Mouse (Mus musculus) liver, postnatal 0 days (tissue): ENCODE results near the gene Slc22a16.

Experiments
- CTCF ChIP-seq: sonication (generic); IDR thresholded peaks from 2 replicates; pipeline ENCODE4 v1.5.1; 2016; ENCODE audit warnings: antibody characterized with exemption, low read depth
- EP300 ChIP-seq: IDR thresholded peaks from 2 replicates; pipeline ENCODE4 v1.6.1; 2016; ENCODE audit warnings: antibody characterized with exemption, low read depth, mild to moderate bottlenecking

DNA sequence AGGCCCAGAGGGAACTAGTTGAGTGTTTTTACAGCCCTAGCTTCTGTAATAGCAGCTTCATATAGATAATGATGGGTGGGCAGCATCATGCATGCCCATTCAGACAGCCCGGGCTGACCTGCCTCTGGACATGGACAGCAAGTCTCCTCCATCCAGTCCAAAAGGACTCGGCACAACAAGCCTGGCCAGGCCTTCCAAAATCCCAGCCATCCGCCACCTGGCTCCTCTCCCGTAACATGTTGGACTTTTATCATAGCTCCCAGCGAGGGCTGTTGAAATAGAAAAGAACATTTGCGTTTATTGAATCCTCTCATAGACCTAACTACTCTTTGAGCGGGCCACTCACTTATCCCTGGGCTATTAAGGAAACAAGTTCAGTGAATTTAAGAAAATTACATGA lies 71.8 kb downstream of the Slc22a16 start:
- no peak for TF ChIP-seq EP300
- TF ChIP-seq CTCF, result no peak
